In genomic region chr16:52080619-52081395, GRCm38 (mm10) we compare ENCODE assay signal across 19 mouse cellular contexts. TPM values are rescaled to one million over a fixed set of nuclear protein-coding genes. Genes with fewer than 3 reads are reported as not detected.
DNase-seq lines count a peak whose midpoint lies in the region; ATAC-seq and TF ChIP-seq lines count a peak whose summit lies in the region.
"Had no signal": no experiment of that assay in that cellular context is flagged by ENCODE, and none has a peak within 500 bp of the region (broad histone marks: within the 10 kb centered on the region; RNA-seq: fewer than 3 reads in every experiment).

No protein-coding gene starts in this region.

- H3K27me3 ChIP-seq in thymus, adult 2 months (ENCODE audit: control insufficient read depth, insufficient read depth, low read length) = no peaks in the 10 kb centered on the region
- no peaks in the 10 kb centered on the region for H3K27me3 ChIP-seq in liver, embryonic 15.5 days
- H3K27me3 ChIP-seq: embryonic facial prominence, embryonic 15.5 days; heart, embryonic 15.5 days; kidney, embryonic 15.5 days; neural tube, embryonic 13.5 days had no signal

- H3K36me3 ChIP-seq in thymus, adult 2 months (ENCODE audit: control insufficient read depth, insufficient read depth, low read length) = no peaks in the 10 kb centered on the region
- no peaks in the 10 kb centered on the region for H3K36me3 ChIP-seq in liver, embryonic 15.5 days (replicated peaks)
- H3K36me3 ChIP-seq: embryonic facial prominence, embryonic 15.5 days; heart, embryonic 15.5 days; kidney, embryonic 15.5 days; neural tube, embryonic 13.5 days had no signal

- H3K9ac ChIP-seq in liver, embryonic 15.5 days = no peak overlapping the region
- H3K9ac ChIP-seq: embryonic facial prominence, embryonic 15.5 days; heart, embryonic 15.5 days; hindbrain, embryonic 14.5 days; kidney, embryonic 15.5 days; neural tube, embryonic 13.5 days had no signal

- no peak for TF ChIP-seq POLR2A in thymus, adult 2 months (IDR thresholded peaks at IDR 0.05; ENCODE audit: control insufficient read depth, extremely low read depth, insufficient read depth, low read length, poor library complexity)

- no peak for TF ChIP-seq CTCF in thymus, adult 2 months (IDR thresholded peaks at IDR 0.05; ENCODE audit: borderline replicate concordance, control insufficient read depth, extremely low read depth, insufficient read depth, low read length, poor library complexity)

- H3K4me2 ChIP-seq in liver, embryonic 15.5 days = peak overlapping the region; percentile 5; the same call in 1 of the 2 replicates
- H3K4me2 ChIP-seq: embryonic facial prominence, embryonic 15.5 days; heart, embryonic 15.5 days; hindbrain, embryonic 14.5 days; kidney, embryonic 15.5 days; neural tube, embryonic 13.5 days had no signal

- no peak for DNase-seq in thymus, adult 2 months
- no peak for DNase-seq in thymus, postnatal 36 days
- no peak for DNase-seq in layer of hippocampus, adult 9-10 months (ENCODE audit: low spot score)
- DNase-seq: adrenal gland, postnatal 14 days; cerebellum, postnatal 36 days; gastrocnemius, postnatal 10 days; lung, postnatal 4 days had no signal

- peak; percentile 6; the same call in 1 of the 2 replicates for ATAC-seq in common myeloid progenitor, adult 5-6 weeks (replicated peaks; ENCODE audit: low read depth, poor library complexity, severe bottlenecking)
- peak; percentile 63 for ATAC-seq in liver, embryonic 15.5 days (ENCODE audit: insufficient read depth)
- ATAC-seq in cerebellum, adult (ENCODE audit: insufficient number of reproducible peaks, low FRiP score, low TSS enrichment) = no peak
- no peak for ATAC-seq in monocyte, adult 5-6 weeks (replicated peaks; ENCODE audit: insufficient number of reproducible peaks, low FRiP score, low TSS enrichment, poor library complexity, severe bottlenecking)
- ATAC-seq: forebrain, embryonic 14.5 days; midbrain, embryonic 16.5 days had no signal

- peak overlapping the region; percentile 5; the same call in 1 of the 2 replicates for H3K27ac ChIP-seq in thymus, adult 2 months (ENCODE audit: control insufficient read depth, insufficient read depth, low read length)
- H3K27ac ChIP-seq in liver, embryonic 15.5 days (replicated peaks) = no peak overlapping the region
- H3K27ac ChIP-seq: embryonic facial prominence, embryonic 15.5 days; heart, embryonic 15.5 days; hindbrain, embryonic 14.5 days; kidney, embryonic 15.5 days; layer of hippocampus, adult 2 months; neural tube, embryonic 13.5 days had no signal

- no peaks in the 10 kb centered on the region for H3K9me3 ChIP-seq in liver, embryonic 15.5 days (replicated peaks)
- H3K9me3 ChIP-seq: embryonic facial prominence, embryonic 15.5 days; heart, embryonic 15.5 days; kidney, embryonic 15.5 days; neural tube, embryonic 13.5 days had no signal

- H3K4me1 ChIP-seq in thymus, adult 2 months (replicated peaks; ENCODE audit: control insufficient read depth, insufficient read depth, low read length) = peaks cover 8% of the 10 kb centered on the region
- peaks cover 25% of the 10 kb centered on the region for H3K4me1 ChIP-seq in liver, embryonic 15.5 days (replicated peaks)

- H3K4me3 ChIP-seq in thymus, adult 2 months (ENCODE audit: control insufficient read depth, insufficient read depth, low read length) = no peak overlapping the region
- H3K4me3 ChIP-seq in liver, embryonic 15.5 days (replicated peaks) = no peak overlapping the region
- H3K4me3 ChIP-seq: embryonic facial prominence, embryonic 15.5 days; heart, embryonic 15.5 days; kidney, embryonic 15.5 days; layer of hippocampus, adult 2 months; neural tube, embryonic 13.5 days had no signal

- 53% methylated on average over 11 of the region's 11 CpGs for WGBS in thymus, adult 2 months
- whole genome bisulfite sequencing in liver, embryonic 15.5 days (ENCODE audit: insufficient replicate concordance) = 25% methylated on average over 11 of the region's 11 CpGs

RNA-seq across cellular contexts. Expression of gene Cblb, which starts 49.8 kb away (rescaled TPM):
- polyA plus RNA-seq in thymus, adult 2 months (2012; rRNA removed) = 22.8 TPM in 2 replicates
- total RNA-seq in common myeloid progenitor, adult 5-6 weeks (2017) = 14.8 and 15.2 TPM in 2 replicates
- 1.8 TPM in 2 replicates for polyA plus RNA-seq in liver, embryonic 15.5 days (2015; fragmentation: Nextera tagmentation; extraction: Ambion mirVana)
- total RNA-seq in monocyte, adult 5-6 weeks (2017) = 46.9 to 126 TPM (median 61.3 TPM) in 3 replicates

Comparison
In these comparisons a context has a peak if more than half of its experiments do, and no peak if none do; other contexts are left out.
1. ATAC-seq: peak in common myeloid progenitor, adult 5-6 weeks (single experiment) and liver, embryonic 15.5 days (single experiment); none in cerebellum, adult (single experiment) and monocyte, adult 5-6 weeks (single experiment).